In genomic region chr13:15082255-15082932, GRCm38 (mm10) we compare ENCODE assay signal across 30 mouse cellular contexts.
DNase-seq lines count a peak whose midpoint lies in the region; ATAC-seq lines count a peak whose summit lies in the region.
"Had no signal": no experiment of that assay in that cellular context is flagged by ENCODE, and none has a peak within 500 bp of the region (broad histone marks: within the 10 kb centered on the region; RNA-seq: fewer than 3 reads in every experiment).

No protein-coding gene starts in this region.

- WGBS in lung, embryonic 16.5 days = 17% methylated on average over 2 of the region's 2 CpGs
- 95% methylated on average over 2 of the region's 2 CpGs for WGBS in forebrain, embryonic 12.5 days

- H3K27ac ChIP-seq in lung, embryonic 16.5 days (ENCODE audit: low read length) = no peak overlapping the region
- H3K27ac ChIP-seq in forebrain, embryonic 12.5 days = no peak overlapping the region
- H3K27ac ChIP-seq: embryonic facial prominence, embryonic 13.5 days; forebrain, embryonic 10.5 days; heart, embryonic 15.5 days; hindbrain, embryonic 10.5 days; hindbrain, embryonic 13.5 days had no signal

- no peak overlapping the region for H3K4me2 ChIP-seq in lung, embryonic 16.5 days (ENCODE audit: low read depth, low read length)
- no peak overlapping the region for H3K4me2 ChIP-seq in forebrain, embryonic 12.5 days
- H3K4me2 ChIP-seq: embryonic facial prominence, embryonic 13.5 days; heart, embryonic 12.5 days; heart, embryonic 15.5 days; hindbrain, embryonic 13.5 days had no signal

- no peaks in the 10 kb centered on the region for H3K36me3 ChIP-seq in lung, embryonic 16.5 days (ENCODE audit: control insufficient read depth, insufficient read depth, low read length)
- H3K36me3 ChIP-seq in forebrain, embryonic 12.5 days (replicated peaks) = no peaks in the 10 kb centered on the region
- H3K36me3 ChIP-seq: embryonic facial prominence, embryonic 13.5 days; forebrain, embryonic 10.5 days; G1E; heart, embryonic 12.5 days; heart, embryonic 15.5 days; hindbrain, embryonic 10.5 days; hindbrain, embryonic 13.5 days had no signal

- no peaks in the 10 kb centered on the region for H3K27me3 ChIP-seq in lung, embryonic 16.5 days (ENCODE audit: control insufficient read depth, insufficient read depth, low read depth, low read length)
- H3K27me3 ChIP-seq in forebrain, embryonic 12.5 days = no peaks in the 10 kb centered on the region
- H3K27me3 ChIP-seq: CH12.LX; embryonic facial prominence, embryonic 13.5 days; heart, embryonic 12.5 days; heart, embryonic 15.5 days; hindbrain, embryonic 13.5 days had no signal

- no peak for DNase-seq in frontal cortex, postnatal 10 days (ENCODE audit: low spot score in 2 of 2)
- no peak for DNase-seq in lung, postnatal 4 days
- DNase-seq in lung, postnatal 25 days (ENCODE audit: low spot score) = peak; percentile 51
- DNase-seq in spleen, postnatal 36 days (ENCODE audit: low spot score in 2 of 2) = no peak
- DNase-seq: adrenal gland, postnatal 10 days; adrenal gland, postnatal 36 days; B cell, adult 2 months; cerebellum, adult 11 months; cerebellum, adult 2 months; cerebellum, adult 9-11 months; cerebellum, postnatal 25 days; forebrain, postnatal 0 days; gastrocnemius, postnatal 14 days; heart, adult 11 months; heart, postnatal 10 days; heart, postnatal 36 days had no signal

- peaks cover 13% of the 10 kb centered on the region for H3K4me1 ChIP-seq in lung, embryonic 16.5 days (replicated peaks; ENCODE audit: control insufficient read depth, insufficient read depth, low read length)
- no peaks in the 10 kb centered on the region for H3K4me1 ChIP-seq in forebrain, embryonic 12.5 days
- H3K4me1 ChIP-seq: forebrain, embryonic 10.5 days; heart, embryonic 12.5 days; heart, embryonic 15.5 days; hindbrain, embryonic 10.5 days; hindbrain, embryonic 13.5 days had no signal

- no peaks in the 10 kb centered on the region for H3K9me3 ChIP-seq in lung, embryonic 16.5 days (ENCODE audit: control insufficient read depth, low read length)
- H3K9me3 ChIP-seq in forebrain, embryonic 12.5 days = no peaks in the 10 kb centered on the region
- H3K9me3 ChIP-seq: embryonic facial prominence, embryonic 13.5 days; forebrain, embryonic 10.5 days; G1E; heart, embryonic 15.5 days; hindbrain, embryonic 10.5 days; hindbrain, embryonic 13.5 days had no signal

- ATAC-seq in frontal cortex, adult (ENCODE audit: low TSS enrichment) = peak; percentile 81
- peak; percentile 95 for ATAC-seq in lung, embryonic 16.5 days (ENCODE audit: low read depth)
- no peak for ATAC-seq in forebrain, embryonic 12.5 days (ENCODE audit: low FRiP score)
- ATAC-seq: forebrain, embryonic 14.5 days; forebrain, postnatal 0 days; hindbrain, embryonic 16.5 days; Patski had no signal

- H3K9ac ChIP-seq in lung, embryonic 16.5 days (ENCODE audit: low read length) = no peak overlapping the region
- H3K9ac ChIP-seq in forebrain, embryonic 12.5 days = no peak overlapping the region
- H3K9ac ChIP-seq: embryonic facial prominence, embryonic 13.5 days; forebrain, postnatal 0 days; heart, embryonic 12.5 days; heart, embryonic 15.5 days; hindbrain, embryonic 13.5 days had no signal

- H3K4me3 ChIP-seq in lung, embryonic 16.5 days (ENCODE audit: low read length) = no peak overlapping the region
- no peak overlapping the region for H3K4me3 ChIP-seq in forebrain, embryonic 12.5 days (replicated peaks)
- H3K4me3 ChIP-seq: embryonic facial prominence, embryonic 13.5 days; forebrain, embryonic 10.5 days; heart, embryonic 12.5 days; heart, embryonic 15.5 days; hindbrain, embryonic 10.5 days; hindbrain, embryonic 13.5 days had no signal
